Mouse (Mus musculus): ENCODE results near the gene Scn8a. TPM values are rescaled to one million over a fixed set of nuclear protein-coding genes. Genes with fewer than 3 reads are reported as not detected.

Gene Scn8a
- total RNA-seq, 2 experiments from 2014 or later, result 0.37 to 1.00 TPM

GRCm38 (mm10) chr15:101004538-101004937, 134.9 kb downstream of the Scn8a start:
- no peak for DNase-seq
- intact Hi-C loops (cut with DNase I; ENCODE audit: low total_unique reads), result no loop called here

GRCm38 (mm10) chr15:101005717-101006116, 136.1 kb downstream of the Scn8a start:
- DNase-seq, result no peak
- intact Hi-C loops (cut with DNase I; ENCODE audit: low total_unique reads), result no loop called here

GRCm38 (mm10) chr15:101006251-101007040, 136.8 kb downstream of the Scn8a start:
- DNase-seq, result peak; percentile 43
- intact Hi-C loops (cut with DNase I; ENCODE audit: low total_unique reads), result no loop called here

- DNase-seq, result no peak
- intact Hi-C loops (cut with DNase I; ENCODE audit: low total_unique reads), result no loop called here
Observed at GRCm38 (mm10) chr15:101007236-101007635, 137.6 kb downstream of the Scn8a start.

- DNase-seq, result no peak
- intact Hi-C loops (cut with DNase I; ENCODE audit: low total_unique reads), result no loop called here
Observed at GRCm38 (mm10) chr15:101008386-101009010, 138.8 kb downstream of the Scn8a start.

GRCm38 (mm10) chr15:101011352-101011751, 141.7 kb downstream of the Scn8a start:
- intact Hi-C loops (cut with DNase I; ENCODE audit: low total_unique reads), result no loop called here
- DNase-seq, result no peak

- intact Hi-C loops (cut with DNase I; ENCODE audit: low total_unique reads), result no loop called here
- DNase-seq, result no peak
Observed at GRCm38 (mm10) chr15:101028960-101029359, 159.3 kb downstream of the Scn8a start.

GRCm38 (mm10) chr15:101039651-101040050, 170.0 kb downstream of the Scn8a start:
- intact Hi-C loops (cut with DNase I; ENCODE audit: low total_unique reads), result loop anchor here (5.0 kb wide), 1 partner anchor 202 kb away; no protein-coding TSS in a partner anchor
- DNase-seq, result no peak

- intact Hi-C loops (cut with DNase I; ENCODE audit: low total_unique reads), result loop anchor here (5.0 kb wide), 1 partner anchor 205 kb away; no protein-coding TSS in a partner anchor
- no peak for DNase-seq
Observed at GRCm38 (mm10) chr15:101041966-101042365, 172.3 kb downstream of the Scn8a start.

GRCm38 (mm10) chr15:101042613-101043012, 173.0 kb downstream of the Scn8a start:
- intact Hi-C loops (cut with DNase I; ENCODE audit: low total_unique reads), result loop anchor here (5.0 kb wide), 1 partner anchor 205 kb away; no protein-coding TSS in a partner anchor

GRCm38 (mm10) chr15:101044531-101044930, 174.9 kb downstream of the Scn8a start:
- intact Hi-C loops (cut with DNase I; ENCODE audit: low total_unique reads), result loop anchor here (5.0 kb wide), 1 partner anchor 207 kb away; no protein-coding TSS in a partner anchor

More at GRCm38 (mm10) chr15:101042613-101043012, 173.0 kb downstream of the Scn8a start:
- DNase-seq, result peak; percentile 53

GRCm38 (mm10) chr15:101046039-101046526, 176.4 kb downstream of the Scn8a start:
- intact Hi-C loops (cut with DNase I; ENCODE audit: low total_unique reads), result no loop called here

More at GRCm38 (mm10) chr15:101044531-101044930, 174.9 kb downstream of the Scn8a start:
- DNase-seq, result no peak

GRCm38 (mm10) chr15:101046527-101047193, 177.0 kb downstream of the Scn8a start:
- intact Hi-C loops (cut with DNase I; ENCODE audit: low total_unique reads), result no loop called here
- peak; percentile 54 for DNase-seq

More at GRCm38 (mm10) chr15:101046039-101046526, 176.4 kb downstream of the Scn8a start:
- DNase-seq, result no peak

GRCm38 (mm10) chr15:101047194-101047555, 177.5 kb downstream of the Scn8a start, which contains the start of gene Gm47841:
Gene Gm47841 (minus strand): TSS chr15:101047397.
- intact Hi-C loops (cut with DNase I; ENCODE audit: low total_unique reads), result no loop called here
- no peak for DNase-seq

GRCm38 (mm10) chr15:101048338-101048896, 178.8 kb downstream of the Scn8a start:
- intact Hi-C loops (cut with DNase I; ENCODE audit: low total_unique reads), result no loop called here
- DNase-seq, result no peak

- DNase-seq, result no peak
- intact Hi-C loops (cut with DNase I; ENCODE audit: low total_unique reads), result no loop called here
Observed at GRCm38 (mm10) chr15:101051869-101052268, 182.2 kb downstream of the Scn8a start.

- DNase-seq, result no peak
- intact Hi-C loops (cut with DNase I; ENCODE audit: low total_unique reads), result no loop called here
Observed at GRCm38 (mm10) chr15:101052560-101053501, 183.2 kb downstream of the Scn8a start.

GRCm38 (mm10) chr15:101053832-101054459, 184.3 kb downstream of the Scn8a start:
- intact Hi-C loops (cut with DNase I; ENCODE audit: low total_unique reads), result no loop called here
- no peak for DNase-seq
